Mouse (Mus musculus) MEL (cell line): ENCODE measurements around the gene Zbed6. TPM values are rescaled to one million over a fixed set of nuclear protein-coding genes. Genes with fewer than 3 reads are reported as not detected.

Experiments used
- DNase-seq: peaks from one replicate; pipeline ENCODE4 v3.0.0; 2011; ENCODE audit warnings: low read depth, low spot score
- H3K27ac ChIP-seq: 2 replicates; pipeline ENCODE4 v1.5.1; 2012; ENCODE audit warnings: low read depth, mild to moderate bottlenecking, control low read depth, low read length, moderate library complexity; ENCODE audit not compliant: control insufficient read depth
- H3K27me3 ChIP-seq, 2 experiments: fragments of 150-350 bp in 1 of 2; sonication (generic) in 1 of 2; 2 replicates each; pipeline ENCODE4 v1.6.1; 2012; ENCODE audit warnings: low read length in 2 of 2, mild to moderate bottlenecking in 2 of 2, improper control_type of control experiment in 1 of 2, moderate library complexity in 1 of 2; ENCODE audit not compliant: insufficient read depth in 2 of 2, control insufficient read depth in 1 of 2
- H3K36me3 ChIP-seq, 2 experiments: 2 replicates each; pipeline ENCODE4 v1.6.1; 2012 to 2014; ENCODE audit warnings: low read length in 2 of 2, improper control_type of control experiment in 1 of 2, inconsistent platforms in 1 of 2, mild to moderate bottlenecking in 1 of 2; ENCODE audit not compliant: insufficient read depth in 2 of 2, control insufficient read depth in 1 of 2
- H3K4me1 ChIP-seq, 2 experiments: fragments of 150-350 bp in 1 of 2; sonication (generic) in 1 of 2; 2 replicates each; pipeline ENCODE4 v1.6.1; 2012; ENCODE audit warnings: low read length in 2 of 2, improper control_type of control experiment in 1 of 2, mild to moderate bottlenecking in 1 of 2; ENCODE audit not compliant: insufficient read depth in 2 of 2, control insufficient read depth in 1 of 2
- H3K4me3 ChIP-seq, 2 experiments: fragments of 150-350 bp in 1 of 2; sonication (generic) in 1 of 2; 2 replicates each; pipeline ENCODE4 v1.5.1; 2012; ENCODE audit warnings: low read depth in 2 of 2, low read length in 2 of 2, mild to moderate bottlenecking in 2 of 2, moderate library complexity in 2 of 2, control low read depth in 1 of 2, improper control_type of control experiment in 1 of 2; ENCODE audit not compliant: control insufficient read depth in 1 of 2, insufficient read depth in 1 of 2
- H3K79me2 ChIP-seq: 2 replicates; pipeline ENCODE4 v1.6.1; 2012; ENCODE audit warnings: mild to moderate bottlenecking, low read length, moderate library complexity; ENCODE audit not compliant: control insufficient read depth, poor library complexity, insufficient read depth
- H3K9ac ChIP-seq: 2 replicates; pipeline ENCODE4 v1.6.1; 2012; ENCODE audit warnings: low read depth, mild to moderate bottlenecking, control low read depth, low read length, moderate library complexity; ENCODE audit not compliant: control insufficient read depth, poor library complexity, severe bottlenecking
- H3K9me3 ChIP-seq: fragments of 150-350 bp; sonication (generic); replicated peaks from 2 replicates; pipeline ENCODE4 v1.6.1; 2012; ENCODE audit warnings: mild to moderate bottlenecking, low read length, improper control_type of control experiment, moderate library complexity; ENCODE audit not compliant: insufficient read depth
- CHD1 ChIP-seq: IDR thresholded peaks from 2 replicates; pipeline ENCODE4 v1.6.1; 2012; ENCODE audit warnings: low read depth, mild to moderate bottlenecking, inconsistent platforms, low read length, improper control_type of control experiment
- CTCF ChIP-seq, 3 experiments: IDR thresholded peaks in 2 of 3; conservative IDR thresholded peaks in 1 of 3; 2 replicates each; pipeline ENCODE4 v1.5.1; 2011 to 2012; ENCODE audit warnings: low read length in 3 of 3, low read depth in 2 of 3, mild to moderate bottlenecking in 2 of 3, improper control_type of control experiment in 1 of 3, inconsistent platforms in 1 of 3, mixed read lengths in 1 of 3, moderate library complexity in 1 of 3; ENCODE audit not compliant: control insufficient read depth in 1 of 3, insufficient read depth in 1 of 3, poor library complexity in 1 of 3, severe bottlenecking in 1 of 3
- EP300 ChIP-seq, 2 experiments: IDR thresholded peaks; 2 replicates each; pipeline ENCODE4 v1.6.1; 2011; ENCODE audit warnings: improper control_type of control experiment in 2 of 2, low read length in 2 of 2, low read depth in 1 of 2, mild to moderate bottlenecking in 1 of 2
- ETS1 ChIP-seq: IDR thresholded peaks from 2 replicates; pipeline ENCODE4 v1.6.1; 2012; ENCODE audit warnings: low read depth, mild to moderate bottlenecking, inconsistent platforms, low read length, improper control_type of control experiment, moderate library complexity
- GATA1 ChIP-seq: IDR thresholded peaks from 2 replicates; pipeline ENCODE4 v1.6.1; 2011; ENCODE audit warnings: low read depth, low read length, improper control_type of control experiment
- MAFK ChIP-seq: IDR thresholded peaks from 2 replicates; pipeline ENCODE4 v1.6.1; 2011; ENCODE audit warnings: low read depth, mild to moderate bottlenecking, low read length, improper control_type of control experiment, borderline replicate concordance
- MXI1 ChIP-seq: IDR thresholded peaks from 2 replicates; pipeline ENCODE4 v1.6.1; 2011; ENCODE audit warnings: mild to moderate bottlenecking, low read depth, low read length, improper control_type of control experiment
- MYC ChIP-seq: IDR thresholded peaks from 2 replicates; pipeline ENCODE4 v1.6.1; 2011; ENCODE audit warnings: low read depth, mild to moderate bottlenecking, low read length, improper control_type of control experiment, moderate library complexity
- POLR2AphosphoS5 ChIP-seq: IDR thresholded peaks from 2 replicates; pipeline ENCODE4 v1.6.1; 2012; ENCODE audit warnings: low read depth, borderline replicate concordance, mild to moderate bottlenecking, inconsistent platforms, low read length, moderate library complexity, mixed read lengths
- RAD21 ChIP-seq: IDR thresholded peaks from 2 replicates; pipeline ENCODE4 v1.6.1; 2011; ENCODE audit warnings: mild to moderate bottlenecking, low read depth, low read length, improper control_type of control experiment
- SIN3A ChIP-seq: IDR thresholded peaks from 2 replicates; pipeline ENCODE4 v1.6.1; 2012; ENCODE audit warnings: low read length, improper control_type of control experiment, inconsistent platforms
- SMC3 ChIP-seq: IDR thresholded peaks from 2 replicates; pipeline ENCODE4 v1.6.1; 2011; ENCODE audit warnings: low read depth, low read length, improper control_type of control experiment
- TAL1 ChIP-seq: IDR thresholded peaks from 2 replicates; pipeline ENCODE4 v1.6.1; 2012; ENCODE audit warnings: mild to moderate bottlenecking, inconsistent platforms, low read length, moderate library complexity, mixed read lengths
- TBP ChIP-seq: IDR thresholded peaks from 2 replicates; pipeline ENCODE4 v1.8.0; 2011; ENCODE audit warnings: low read depth, low read length, improper control_type of control experiment
- TCF12 ChIP-seq: IDR thresholded peaks from 2 replicates; pipeline ENCODE4 v1.6.1; 2014; ENCODE audit warnings: low read depth, mild to moderate bottlenecking, inconsistent platforms, low read length, improper control_type of control experiment, moderate library complexity
- USF2 ChIP-seq, 2 experiments: IDR thresholded peaks; 2 replicates each; pipeline ENCODE4 v1.6.1; 2011 to 2012; ENCODE audit warnings: improper control_type of control experiment in 2 of 2, low read length in 2 of 2, borderline replicate concordance in 1 of 2, inconsistent platforms in 1 of 2, low read depth in 1 of 2, mild to moderate bottlenecking in 1 of 2; ENCODE audit not compliant: insufficient read depth in 1 of 2
- polyA plus RNA-seq, 2 experiments: library from polyadenylated mRNA; stranded (reverse) in 1 of 2; unstranded in 1 of 2; fragments of >175 nt in 1 of 2; fragments of >200 nt in 1 of 2; gene quantifications; 2 replicates each; pipeline versions ENCODE4 v1.2.1 to v1.2.4; 2012; ENCODE audit warnings: low replicate concordance in 2 of 2, low read depth in 1 of 2; ENCODE audit not compliant: insufficient read length in 2 of 2, insufficient read depth in 1 of 2, missing spikeins in 1 of 2
- total RNA-seq: library from RNA; depleted of rRNA; stranded (reverse); fragments of 300-350 nt; gene quantifications from 2 replicates; pipeline ENCODE4 v1.2.3, GENCODE M21; 2012

Gene Zbed6
- total and polyA plus RNA-seq, 3 experiments: 1.4 to 48.2 (median 2.4) TPM

- Histone ChIP-seq H3K4me1 (peaks cover 18 to 19% of the 10 kb centered on the region in 2 experiments), H3K27me3 (no peaks in the 10 kb centered on the region), H3K9ac (peak overlapping the region; percentile 13), H3K9me3 (no peaks in the 10 kb centered on the region)
- 0 out of 2 replicates have a peak, but pooled peaks have one; percentile 4 for TF ChIP-seq MYC
- TF ChIP-seq EP300 (IDR thresholded peaks at IDR 0.05; ENCODE audit: low read depth in 1 of 2, low read length in 2 of 2): peak; percentile 55 to 66; a peak in 3 of 4 replicates
- peak; percentile 82 for TF ChIP-seq GATA1
- TF ChIP-seq MAFK: no peak
- TF ChIP-seq POLR2AphosphoS5: no peak
- no peak for TF ChIP-seq CHD1
- TF ChIP-seq MXI1: peak; percentile 78
- peak; percentile 85 for TF ChIP-seq ETS1
- TF ChIP-seq TBP: 0 out of 2 replicates have a peak, but pooled peaks have one; percentile 10
- peak; percentile 79 for TF ChIP-seq TCF12
- TF ChIP-seq SIN3A: peak; percentile 70; the same call in 1 of the 2 replicates
- TF ChIP-seq TAL1: peak; percentile 71
- TF ChIP-seq, all 39 proteins: peak for 9
- DNase-seq: peak; percentile 83
- Histone ChIP-seq H3K4me3 (peak overlapping the region in 1 of 2 experiments; percentile 41; a peak in 2 of 4 replicates), H3K27ac (peak overlapping the region; percentile 86), H3K36me3 (peaks cover 3 to 27% of the 10 kb centered on the region in 2 experiments), H3K79me2 (no peaks in the 10 kb centered on the region)
Observed at GRCm38 (mm10) chr1:133617908-133618307, 42.8 kb downstream of the Zbed6 start.

GRCm38 (mm10) chr1:133613817-133614216 is 46.9 kb downstream of the Zbed6 start:
- no peaks in the 10 kb centered on the region for H3K27me3 ChIP-seq
- peaks cover 12% of the 10 kb centered on the region for H3K79me2 ChIP-seq
- no peak overlapping the region for H3K27ac ChIP-seq
- H3K9me3 ChIP-seq: no peaks in the 10 kb centered on the region
- no peak overlapping the region for H3K9ac ChIP-seq
- H3K4me3 ChIP-seq: no peak overlapping the region
- no peak for TF ChIP-seq ETS1
- TF ChIP-seq MYC: 0 out of 2 replicates have a peak, but pooled peaks have one; percentile 17
- 0 out of 2 replicates have a peak, but pooled peaks have one; percentile 27 for TF ChIP-seq SMC3
- no peak for TF ChIP-seq USF2 (IDR thresholded peaks at IDR 0.05; ENCODE audit: borderline replicate concordance in 1 of 2, insufficient read depth in 1 of 2, low read depth in 1 of 2, low read length in 2 of 2)
- no peak for TF ChIP-seq GATA1
- peak; percentile 38 to 75 (median 65) for TF ChIP-seq CTCF (IDR thresholded peaks at IDR 0.05 in 2 of 3, conservative IDR thresholded peaks at IDR 0.05 in 1 of 3; ENCODE audit: control insufficient read depth in 1 of 3, insufficient read depth in 1 of 3, low read depth in 2 of 3, low read length in 3 of 3, poor library complexity in 1 of 3, severe bottlenecking in 1 of 3)
- peak; percentile 45 for TF ChIP-seq RAD21
- peaks cover 9 to 12% of the 10 kb centered on the region in 2 experiments for H3K4me1 ChIP-seq
- peaks cover 0 to 24% of the 10 kb centered on the region in 2 experiments; a peak in 2 of 4 replicates for H3K36me3 ChIP-seq
- DNase-seq: peak; percentile 79
